Mouse (Mus musculus): Measurements from ENCODE around the gene Gm12166.
"Not testable (repeated sequence)": the region's sequence is repeated elsewhere in the genome, so short reads cannot be mapped to it uniquely, and the experiment has no call there.

The Gm12166 gene

GRCm38 (mm10) chr11:46056770-46057411 lies 4.8 kb upstream of the Gm12166 start:
- DNase-seq (ENCODE audit: extremely low read depth, insufficient read length, low spot score): peak; percentile 54

- DNase-seq (ENCODE audit: extremely low read depth, insufficient read length, low spot score): peak; percentile 75
Observed at GRCm38 (mm10) chr11:46055896-46056769, 4.0 kb upstream of the Gm12166 start, which contains the start of gene Adam19. Adam19 (plus strand) TSS chr11:46055992.

- DNase-seq (ENCODE audit: extremely low read depth, insufficient read length, low spot score): no peak
Observed at GRCm38 (mm10) chr11:46054911-46055895, 3.1 kb upstream of the Gm12166 start.

GRCm38 (mm10) chr11:46054311-46054710 lies 2.2 kb upstream of the Gm12166 start:
- DNase-seq (ENCODE audit: extremely low read depth, insufficient read length, low spot score): no peak

GRCm38 (mm10) chr11:46053457-46053856 lies 1.3 kb upstream of the Gm12166 start:
- DNase-seq (ENCODE audit: extremely low read depth, insufficient read length, low spot score): not testable (repeated sequence)

- DNase-seq (ENCODE audit: extremely low read depth, insufficient read length, low spot score): no peak
Observed at GRCm38 (mm10) chr11:46047264-46047663, 4.9 kb downstream of the Gm12166 start.

GRCm38 (mm10) chr11:46044781-46045180 lies 7.3 kb downstream of the Gm12166 start:
- no peak for DNase-seq (ENCODE audit: extremely low read depth, insufficient read length, low spot score)

GRCm38 (mm10) chr11:46041607-46042267 lies 10.4 kb downstream of the Gm12166 start:
- no peak for DNase-seq (ENCODE audit: extremely low read depth, insufficient read length, low spot score)

- DNase-seq (ENCODE audit: extremely low read depth, insufficient read length, low spot score): no peak
Observed at GRCm38 (mm10) chr11:46040841-46041556, 11.1 kb downstream of the Gm12166 start.

- DNase-seq (ENCODE audit: extremely low read depth, insufficient read length, low spot score): peak; percentile 47
Observed at GRCm38 (mm10) chr11:46039335-46039734, 12.8 kb downstream of the Gm12166 start.

GRCm38 (mm10) chr11:46038901-46039300 lies 13.2 kb downstream of the Gm12166 start:
- peak; percentile 40 for DNase-seq (ENCODE audit: extremely low read depth, insufficient read length, low spot score)

- no peak for DNase-seq (ENCODE audit: extremely low read depth, insufficient read length, low spot score)
Observed at GRCm38 (mm10) chr11:46036374-46036773, 15.7 kb downstream of the Gm12166 start.

- no peak for DNase-seq (ENCODE audit: extremely low read depth, insufficient read length, low spot score)
Observed at GRCm38 (mm10) chr11:46032956-46033355, 19.2 kb downstream of the Gm12166 start.

GRCm38 (mm10) chr11:46031470-46031869 lies 20.7 kb downstream of the Gm12166 start:
- no peak for DNase-seq (ENCODE audit: extremely low read depth, insufficient read length, low spot score)

- no peak for DNase-seq (ENCODE audit: extremely low read depth, insufficient read length, low spot score)
Observed at GRCm38 (mm10) chr11:46030026-46030425, 22.1 kb downstream of the Gm12166 start.

GRCm38 (mm10) chr11:46029485-46029884 lies 22.6 kb downstream of the Gm12166 start:
- DNase-seq (ENCODE audit: extremely low read depth, insufficient read length, low spot score): no peak

GRCm38 (mm10) chr11:46027952-46028814 lies 23.9 kb downstream of the Gm12166 start:
- DNase-seq (ENCODE audit: extremely low read depth, insufficient read length, low spot score): no peak

GRCm38 (mm10) chr11:46025962-46026392 lies 26.1 kb downstream of the Gm12166 start:
- DNase-seq (ENCODE audit: extremely low read depth, insufficient read length, low spot score): no peak
